In the genomic region with DNA sequence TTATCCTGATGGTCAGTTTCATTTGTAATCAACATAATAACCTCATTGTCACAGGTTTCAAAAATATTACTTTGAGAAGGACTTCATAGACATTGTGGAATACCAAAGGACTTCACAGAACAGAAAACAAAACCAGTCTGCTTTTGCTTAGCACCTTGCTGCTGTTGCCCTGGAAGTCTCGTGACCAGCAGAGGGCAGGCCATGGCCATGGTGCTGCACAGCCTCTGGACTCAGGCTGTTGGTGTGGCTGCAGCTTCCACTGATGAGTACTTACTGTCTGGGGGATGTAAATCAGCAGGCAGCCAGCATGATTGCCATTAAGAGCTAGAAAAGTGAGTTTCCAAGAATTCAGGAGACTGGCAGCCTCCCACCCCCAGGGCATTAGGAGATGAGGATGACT, we compare ENCODE assay signal across 8 mouse cellular contexts. TPM values are rescaled to one million over a fixed set of nuclear protein-coding genes. Genes with fewer than 3 reads are reported as not detected.
A peak's percentile ranks its signal among the peaks of the same experiment; 100 is the strongest.
DNase-seq lines count a peak whose midpoint lies in the region; ATAC-seq and TF ChIP-seq lines count a peak whose summit lies in the region.

No protein-coding gene starts in this region.

- H3K27ac ChIP-seq in embryonic facial prominence, embryonic 10.5 days (replicated peaks) = no peak overlapping the region
- no peak overlapping the region for H3K27ac ChIP-seq in intestine, postnatal 0 days (ENCODE audit: low read depth, low read length)

- H3K4me2 ChIP-seq in intestine, postnatal 0 days (replicated peaks; ENCODE audit: low read depth) = no peak overlapping the region

- no peaks in the 10 kb centered on the region for H3K27me3 ChIP-seq in embryonic facial prominence, embryonic 10.5 days (replicated peaks; ENCODE audit: low read depth, poor library complexity, severe bottlenecking)
- H3K27me3 ChIP-seq in intestine, postnatal 0 days (replicated peaks; ENCODE audit: control insufficient read depth, insufficient read depth, low read length) = no peaks in the 10 kb centered on the region

- no peaks in the 10 kb centered on the region for H3K36me3 ChIP-seq in embryonic facial prominence, embryonic 10.5 days (replicated peaks)
- peaks cover 10% of the 10 kb centered on the region; the same call in 1 of the 2 replicates for H3K36me3 ChIP-seq in intestine, postnatal 0 days (ENCODE audit: control insufficient read depth, insufficient read depth)

- no peak overlapping the region for H3K4me3 ChIP-seq in embryonic facial prominence, embryonic 10.5 days
- H3K4me3 ChIP-seq in intestine, postnatal 0 days (ENCODE audit: low read depth, low read length) = no peak overlapping the region
- H3K4me3 ChIP-seq in lung, adult 2 months (replicated peaks; ENCODE audit: extremely low read depth, low read depth, low read length) = no peak overlapping the region

- no peaks in the 10 kb centered on the region for H3K9me3 ChIP-seq in embryonic facial prominence, embryonic 10.5 days
- H3K9me3 ChIP-seq in intestine, postnatal 0 days (ENCODE audit: control insufficient read depth) = no peaks in the 10 kb centered on the region

- peaks cover 20% of the 10 kb centered on the region for H3K4me1 ChIP-seq in embryonic facial prominence, embryonic 10.5 days
- no peaks in the 10 kb centered on the region for H3K4me1 ChIP-seq in intestine, postnatal 0 days (replicated peaks; ENCODE audit: control insufficient read depth, insufficient read depth, low read length)
- H3K4me1 ChIP-seq in lung, adult 2 months (ENCODE audit: control insufficient read depth, insufficient read depth, low read length) = no peaks in the 10 kb centered on the region

- ATAC-seq in intestine, postnatal 0 days = peak; percentile 56
- ATAC-seq in erythroid progenitor cell, adult 5-6 weeks (replicated peaks; ENCODE audit: low FRiP score, poor library complexity, severe bottlenecking) = no peak

- no peak for TF ChIP-seq POLR2A in lung, adult 2 months (IDR thresholded peaks at IDR 0.05; ENCODE audit: borderline replicate concordance, extremely low read depth, low read depth, low read length)

- peak; percentile 56 to 57 for DNase-seq in left cerebral cortex, adult 18-20 months (ENCODE audit: low spot score in 2 of 2)
- no peak for DNase-seq in left cerebral cortex, adult 11 months (ENCODE audit: low spot score)
- peak; percentile 81 to 90 for DNase-seq in adrenal gland, adult (ENCODE audit: inconsistent age in 2 of 2, low spot score in 1 of 2)
- DNase-seq in embryonic facial prominence, embryonic 10.5 days (ENCODE audit: low spot score) = peak; percentile 44
- DNase-seq in lung, adult 2 months = peak; percentile 57
- peak; percentile 52 for DNase-seq in right cerebral cortex, postnatal 4 days

- H3K9ac ChIP-seq in intestine, postnatal 0 days (ENCODE audit: low read depth, low read length) = no peak overlapping the region

- TF ChIP-seq CTCF in intestine, postnatal 0 days (IDR thresholded peaks at IDR 0.05; ENCODE audit: low read depth) = peak; percentile 93
- peak; percentile 82 for TF ChIP-seq CTCF in lung, adult 2 months (IDR thresholded peaks at IDR 0.05; ENCODE audit: insufficient read depth, low read length)

- 59% methylated on average over 1 of the region's 1 CpGs for WGBS in embryonic facial prominence, embryonic 10.5 days
- WGBS in intestine, postnatal 0 days = 56% methylated on average over 1 of the region's 1 CpGs
- 54% methylated on average over 1 of the region's 1 CpGs for WGBS in lung, adult 2 months

RNA-seq across cellular contexts. Expression of a gene that starts 16.8 kb away (rescaled TPM):
- 100 to 1,000 TPM; 116 to 119 TPM for total RNA-seq in left cerebral cortex, adult 18-20 months (2021)
- 88.8 and 93.2 TPM in 2 replicates for polyA plus RNA-seq in embryonic facial prominence, embryonic 10.5 days (2016; fragmentation: Nextera tagmentation; extraction: Ambion mirVana)
- polyA plus RNA-seq in intestine, postnatal 0 days (2015; fragmentation: Nextera tagmentation; extraction: Ambion mirVana) = 33.8 and 34.0 TPM in 2 replicates
- 34.3 and 49.2 TPM in 2 replicates for polyA plus RNA-seq in lung, adult 2 months (2012; rRNA removed)
- total RNA-seq in erythroid progenitor cell, adult 5-6 weeks (2015; ENCODE audit: low replicate concordance) = 8.4 and 16.6 TPM in 2 replicates
- total RNA-seq in erythroid progenitor cell, adult 5-6 weeks (2017; ENCODE audit: low replicate concordance) = 14.9 and 30.0 TPM in 2 replicates
